Mouse (Mus musculus) MEL (cell line): ENCODE results near the gene Slc13a3. TPM values are rescaled to one million over a fixed set of nuclear protein-coding genes. Genes with fewer than 3 reads are reported as not detected.

Experiments used
- DNase-seq: peaks from one replicate; pipeline ENCODE4 v3.0.0; 2011; ENCODE audit warnings: low read depth, low spot score
- H3K27ac ChIP-seq: 2 replicates; pipeline ENCODE4 v1.5.1; 2012; ENCODE audit warnings: low read depth, mild to moderate bottlenecking, control low read depth, low read length, moderate library complexity; ENCODE audit not compliant: control insufficient read depth
- H3K27me3 ChIP-seq, 2 experiments: fragments of 150-350 bp in 1 of 2; sonication (generic) in 1 of 2; 2 replicates each; pipeline ENCODE4 v1.6.1; 2012; ENCODE audit warnings: low read length in 2 of 2, mild to moderate bottlenecking in 2 of 2, improper control_type of control experiment in 1 of 2, moderate library complexity in 1 of 2; ENCODE audit not compliant: insufficient read depth in 2 of 2, control insufficient read depth in 1 of 2
- H3K36me3 ChIP-seq, 2 experiments: 2 replicates each; pipeline ENCODE4 v1.6.1; 2012 to 2014; ENCODE audit warnings: low read length in 2 of 2, improper control_type of control experiment in 1 of 2, inconsistent platforms in 1 of 2, mild to moderate bottlenecking in 1 of 2; ENCODE audit not compliant: insufficient read depth in 2 of 2, control insufficient read depth in 1 of 2
- H3K4me1 ChIP-seq, 2 experiments: fragments of 150-350 bp in 1 of 2; sonication (generic) in 1 of 2; 2 replicates each; pipeline ENCODE4 v1.6.1; 2012; ENCODE audit warnings: low read length in 2 of 2, improper control_type of control experiment in 1 of 2, mild to moderate bottlenecking in 1 of 2; ENCODE audit not compliant: insufficient read depth in 2 of 2, control insufficient read depth in 1 of 2
- H3K4me3 ChIP-seq, 2 experiments: fragments of 150-350 bp in 1 of 2; sonication (generic) in 1 of 2; 2 replicates each; pipeline ENCODE4 v1.5.1; 2012; ENCODE audit warnings: low read depth in 2 of 2, low read length in 2 of 2, mild to moderate bottlenecking in 2 of 2, moderate library complexity in 2 of 2, control low read depth in 1 of 2, improper control_type of control experiment in 1 of 2; ENCODE audit not compliant: control insufficient read depth in 1 of 2, insufficient read depth in 1 of 2
- H3K79me2 ChIP-seq: 2 replicates; pipeline ENCODE4 v1.6.1; 2012; ENCODE audit warnings: mild to moderate bottlenecking, low read length, moderate library complexity; ENCODE audit not compliant: control insufficient read depth, poor library complexity, insufficient read depth
- H3K9ac ChIP-seq: 2 replicates; pipeline ENCODE4 v1.6.1; 2012; ENCODE audit warnings: low read depth, mild to moderate bottlenecking, control low read depth, low read length, moderate library complexity; ENCODE audit not compliant: control insufficient read depth, poor library complexity, severe bottlenecking
- H3K9me3 ChIP-seq: fragments of 150-350 bp; sonication (generic); replicated peaks from 2 replicates; pipeline ENCODE4 v1.6.1; 2012; ENCODE audit warnings: mild to moderate bottlenecking, low read length, improper control_type of control experiment, moderate library complexity; ENCODE audit not compliant: insufficient read depth
- BHLHE40 ChIP-seq: IDR thresholded peaks from 2 replicates; pipeline ENCODE4 v1.6.1; 2012; ENCODE audit warnings: low read depth, mild to moderate bottlenecking, inconsistent platforms, low read length, improper control_type of control experiment, borderline replicate concordance
- CHD2 ChIP-seq: IDR thresholded peaks from 2 replicates; pipeline ENCODE4 v1.6.1; 2011; ENCODE audit warnings: low read length, improper control_type of control experiment
- CTCF ChIP-seq, 3 experiments: IDR thresholded peaks in 2 of 3; conservative IDR thresholded peaks in 1 of 3; 2 replicates each; pipeline ENCODE4 v1.5.1; 2011 to 2012; ENCODE audit warnings: low read length in 3 of 3, low read depth in 2 of 3, mild to moderate bottlenecking in 2 of 3, improper control_type of control experiment in 1 of 3, inconsistent platforms in 1 of 3, mixed read lengths in 1 of 3, moderate library complexity in 1 of 3; ENCODE audit not compliant: control insufficient read depth in 1 of 3, insufficient read depth in 1 of 3, poor library complexity in 1 of 3, severe bottlenecking in 1 of 3
- E2F4 ChIP-seq: IDR thresholded peaks from 2 replicates; pipeline ENCODE4 v1.6.1; 2011; ENCODE audit warnings: low read depth, low read length, improper control_type of control experiment, borderline replicate concordance
- ELF1 ChIP-seq: IDR thresholded peaks from 2 replicates; pipeline ENCODE4 v1.6.1; 2014; ENCODE audit warnings: low read depth, mild to moderate bottlenecking, inconsistent platforms, low read length, improper control_type of control experiment, moderate library complexity
- EP300 ChIP-seq, 2 experiments: IDR thresholded peaks; 2 replicates each; pipeline ENCODE4 v1.6.1; 2011; ENCODE audit warnings: improper control_type of control experiment in 2 of 2, low read length in 2 of 2, low read depth in 1 of 2, mild to moderate bottlenecking in 1 of 2
- KAT2A ChIP-seq: conservative IDR thresholded peaks from 2 replicates; pipeline ENCODE4 v1.6.1; 2012; ENCODE audit warnings: low read depth, low read length, improper control_type of control experiment, inconsistent platforms
- MAX ChIP-seq: IDR thresholded peaks from 2 replicates; pipeline ENCODE4 v1.6.1; 2011; ENCODE audit warnings: low read length, improper control_type of control experiment
- MEF2A ChIP-seq: IDR thresholded peaks from 2 replicates; pipeline ENCODE4 v1.6.1; 2014; ENCODE audit warnings: low read depth, mild to moderate bottlenecking, inconsistent platforms, low read length, improper control_type of control experiment; ENCODE audit not compliant: poor library complexity, insufficient replicate concordance, severe bottlenecking; ENCODE audit errors: extremely low read depth
- MXI1 ChIP-seq: IDR thresholded peaks from 2 replicates; pipeline ENCODE4 v1.6.1; 2011; ENCODE audit warnings: mild to moderate bottlenecking, low read depth, low read length, improper control_type of control experiment
- MYC ChIP-seq: IDR thresholded peaks from 2 replicates; pipeline ENCODE4 v1.6.1; 2011; ENCODE audit warnings: low read depth, mild to moderate bottlenecking, low read length, improper control_type of control experiment, moderate library complexity
- RCOR1 ChIP-seq: IDR thresholded peaks from 2 replicates; pipeline ENCODE4 v1.6.1; 2012; ENCODE audit warnings: low read depth, mild to moderate bottlenecking, inconsistent platforms, low read length, improper control_type of control experiment
- SIN3A ChIP-seq: IDR thresholded peaks from 2 replicates; pipeline ENCODE4 v1.6.1; 2012; ENCODE audit warnings: low read length, improper control_type of control experiment, inconsistent platforms
- SMC3 ChIP-seq: IDR thresholded peaks from 2 replicates; pipeline ENCODE4 v1.6.1; 2011; ENCODE audit warnings: low read depth, low read length, improper control_type of control experiment
- TAL1 ChIP-seq: IDR thresholded peaks from 2 replicates; pipeline ENCODE4 v1.6.1; 2012; ENCODE audit warnings: mild to moderate bottlenecking, inconsistent platforms, low read length, moderate library complexity, mixed read lengths
- TBP ChIP-seq: IDR thresholded peaks from 2 replicates; pipeline ENCODE4 v1.8.0; 2011; ENCODE audit warnings: low read depth, low read length, improper control_type of control experiment
- TCF12 ChIP-seq: IDR thresholded peaks from 2 replicates; pipeline ENCODE4 v1.6.1; 2014; ENCODE audit warnings: low read depth, mild to moderate bottlenecking, inconsistent platforms, low read length, improper control_type of control experiment, moderate library complexity
- USF1 ChIP-seq: IDR thresholded peaks from 2 replicates; pipeline ENCODE4 v1.6.1; 2014; ENCODE audit warnings: low read depth, mild to moderate bottlenecking, inconsistent platforms, low read length, improper control_type of control experiment, moderate library complexity
- polyA plus RNA-seq, 2 experiments: library from polyadenylated mRNA; stranded (reverse) in 1 of 2; unstranded in 1 of 2; fragments of >175 nt in 1 of 2; fragments of >200 nt in 1 of 2; gene quantifications; 2 replicates each; pipeline versions ENCODE4 v1.2.1 to v1.2.4; 2012; ENCODE audit warnings: low replicate concordance in 2 of 2, low read depth in 1 of 2; ENCODE audit not compliant: insufficient read length in 2 of 2, insufficient read depth in 1 of 2, missing spikeins in 1 of 2
- total RNA-seq: library from RNA; depleted of rRNA; stranded (reverse); fragments of 300-350 nt; gene quantifications from 2 replicates; pipeline ENCODE4 v1.2.3, GENCODE M21; 2012

Slc13a3 gene
- total and polyA plus RNA-seq, 3 experiments, result not detected

- no peaks in the 10 kb centered on the region for H3K27me3 ChIP-seq
- no peaks in the 10 kb centered on the region for H3K36me3 ChIP-seq
- H3K9ac ChIP-seq, result no peak overlapping the region
- H3K4me3 ChIP-seq, result no peak overlapping the region
- H3K79me2 ChIP-seq, result no peaks in the 10 kb centered on the region
- TF ChIP-seq CTCF (IDR thresholded peaks at IDR 0.05 in 2 of 3, conservative IDR thresholded peaks at IDR 0.05 in 1 of 3; ENCODE audit: control insufficient read depth in 1 of 3, insufficient read depth in 1 of 3, low read depth in 2 of 3, low read length in 3 of 3, poor library complexity in 1 of 3, severe bottlenecking in 1 of 3), result no peak
- no peak for TF ChIP-seq TAL1
- no peak for TF ChIP-seq CHD2
- no peak for TF ChIP-seq MYC
- TF ChIP-seq BHLHE40, result no peak
- TF ChIP-seq KAT2A, result no peak
- no peak for TF ChIP-seq E2F4
- TF ChIP-seq EP300 (IDR thresholded peaks at IDR 0.05; ENCODE audit: low read depth in 1 of 2, low read length in 2 of 2), result no peak
- no peak for TF ChIP-seq SMC3
- no peak for TF ChIP-seq MXI1
- no peak for TF ChIP-seq MAX
- TF ChIP-seq MEF2A, result no peak
- no peaks in the 10 kb centered on the region for H3K9me3 ChIP-seq
- H3K4me1 ChIP-seq, result no peaks in the 10 kb centered on the region
- no peak for DNase-seq
- no peak overlapping the region for H3K27ac ChIP-seq
These were observed 2.4 kb upstream of the Slc13a3 start for GRCm38 (mm10) chr2:165475412-165475811.

GRCm38 (mm10) chr2:165471943-165472342 is 1.1 kb downstream of the Slc13a3 start:
- no peak for DNase-seq
- no peak overlapping the region for H3K4me3 ChIP-seq
- H3K4me1 ChIP-seq, result no peaks in the 10 kb centered on the region
- H3K9ac ChIP-seq, result no peak overlapping the region
- H3K27me3 ChIP-seq, result no peaks in the 10 kb centered on the region
- TF ChIP-seq TCF12 (no peak), USF1 (no peak), SIN3A (no peak), CHD2 (no peak), KAT2A (no peak), MAX (no peak), TBP (no peak), RCOR1 (no peak), ELF1 (no peak), SMC3 (no peak)
- H3K9me3 ChIP-seq, result no peaks in the 10 kb centered on the region
- no peak overlapping the region for H3K27ac ChIP-seq
- H3K36me3 ChIP-seq, result no peaks in the 10 kb centered on the region
- H3K79me2 ChIP-seq, result no peaks in the 10 kb centered on the region
